Mouse (Mus musculus): ENCODE measurements around the gene Mrpl53.

GRCm38 (mm10) chr6:83134226-83134625, 25.4 kb downstream of the Mrpl53 start:
- no peak for TF ChIP-seq CTCF (conservative IDR thresholded peaks at IDR 0.05 in 1 of 2, IDR thresholded peaks at IDR 0.05 in 1 of 2; ENCODE audit: low read depth in 2 of 2, low read length in 2 of 2)
- TF ChIP-seq MAFK (IDR thresholded peaks at IDR 0.05; ENCODE audit: insufficient replicate concordance, low read length), result no peak
- TF ChIP-seq POLR2A (IDR thresholded peaks at IDR 0.05; ENCODE audit: low read depth, low read length), result no peak
- no peak for TF ChIP-seq USF1 (IDR thresholded peaks at IDR 0.05; ENCODE audit: low read depth, low read length)
- TF ChIP-seq USF2 (conservative IDR thresholded peaks at IDR 0.05; ENCODE audit: low read depth, low read length), result no peak
- TF ChIP-seq EP300 (IDR thresholded peaks at IDR 0.05; ENCODE audit: low read length), result no peak
- no peak for TF ChIP-seq ETS1 (conservative IDR thresholded peaks at IDR 0.05; ENCODE audit: low read depth, low read length)

Data from CH12.LX (cell line).